In genomic region chr1:34096923-34097322, GRCm38 (mm10) we compare ENCODE assay signal across 11 mouse cellular contexts.
DNase-seq lines count a peak whose midpoint lies in the region; ATAC-seq and TF ChIP-seq lines count a peak whose summit lies in the region.
"Had no signal": no experiment of that assay in that cellular context is flagged by ENCODE, and none has a peak within 500 bp of the region (broad histone marks: within the 10 kb centered on the region; RNA-seq: fewer than 3 reads in every experiment).

No protein-coding gene starts in this region.

- H3K4me1 ChIP-seq in kidney, embryonic 15.5 days, result peaks cover 28% of the 10 kb centered on the region
- H3K4me1 ChIP-seq: liver, embryonic 13.5 days had no signal

- no peak for TF ChIP-seq CTCF in gastrocnemius, adult 2 months (IDR thresholded peaks at IDR 0.05)
- TF ChIP-seq CTCF in brain, embryonic 14.5 days (IDR thresholded peaks at IDR 0.05; ENCODE audit: borderline replicate concordance, extremely low read depth, insufficient read depth, insufficient read length), result no peak

- H3K27me3 ChIP-seq in kidney, embryonic 15.5 days, result no peaks in the 10 kb centered on the region
- H3K27me3 ChIP-seq: liver, embryonic 13.5 days had no signal

- no peaks in the 10 kb centered on the region for H3K36me3 ChIP-seq in kidney, embryonic 15.5 days
- H3K36me3 ChIP-seq: liver, embryonic 13.5 days had no signal

- no peak for ATAC-seq in kidney, embryonic 15.5 days (replicated peaks; ENCODE audit: low FRiP score)
- ATAC-seq: activated CD4-positive, CD25-positive, alpha-beta regulatory T cell, adult 4 months had no signal

- H3K9ac ChIP-seq in kidney, embryonic 15.5 days, result no peak overlapping the region
- H3K9ac ChIP-seq: liver, embryonic 13.5 days had no signal

- no peak for TF ChIP-seq POLR2A in brain, embryonic 14.5 days (IDR thresholded peaks at IDR 0.05; ENCODE audit: borderline replicate concordance, extremely low read depth, insufficient read depth, insufficient read length, poor library complexity, severe bottlenecking)

- no peak for DNase-seq in gastrocnemius, adult 2 months
- no peak for DNase-seq in gastrocnemius, postnatal 10 days
- DNase-seq in kidney, postnatal 10 days, result peak; percentile 39
- peak; percentile 25 for DNase-seq in ZHBTc4 (ENCODE audit: low read depth, low spot score)
- DNase-seq in brain, embryonic 14.5 days (ENCODE audit: low read depth), result peak; percentile 41
- no peak for DNase-seq in lung, postnatal 14 days
- DNase-seq in layer of hippocampus, postnatal 10 days (ENCODE audit: low spot score in 2 of 2), result no peak
- DNase-seq: liver, embryonic 13.5 days; retina, postnatal 1 day had no signal

- no peak overlapping the region for H3K4me2 ChIP-seq in kidney, embryonic 15.5 days
- H3K4me2 ChIP-seq: liver, embryonic 13.5 days had no signal

- H3K4me3 ChIP-seq in gastrocnemius, adult 2 months, result no peak overlapping the region
- H3K4me3 ChIP-seq in kidney, embryonic 15.5 days (replicated peaks), result no peak overlapping the region
- H3K4me3 ChIP-seq: liver, embryonic 13.5 days had no signal

- 0 out of 2 replicates have a peak overlapping the region, but pooled peaks have one; percentile 12 for H3K27ac ChIP-seq in gastrocnemius, adult 2 months
- no peak overlapping the region for H3K27ac ChIP-seq in kidney, embryonic 15.5 days
- H3K27ac ChIP-seq: liver, embryonic 13.5 days had no signal

- intact Hi-C loops in gastrocnemius, adult 2 months (cut with DNase I), result no loop called here

- H3K9me3 ChIP-seq in kidney, embryonic 15.5 days (replicated peaks), result no peaks in the 10 kb centered on the region
- H3K9me3 ChIP-seq: liver, embryonic 13.5 days had no signal

- WGBS in kidney, embryonic 15.5 days, result 50% methylated on average over 3 of the region's 3 CpGs

Comparison
In these comparisons a context has a peak if more than half of its experiments do, and no peak if none do; other contexts are left out.
1. DNase-seq: peak in kidney, postnatal 10 days (single experiment), ZHBTc4 (single experiment) and brain, embryonic 14.5 days (single experiment); none in gastrocnemius, adult 2 months (single experiment), gastrocnemius, postnatal 10 days (single experiment), lung, postnatal 14 days (single experiment) and layer of hippocampus, postnatal 10 days (0 of 2).